Mouse (Mus musculus): ENCODE measurements around the gene Zhx3. TPM values are rescaled to one million over a fixed set of nuclear protein-coding genes. Genes with fewer than 3 reads are reported as not detected.

The Zhx3 gene
- polyA plus RNA-seq, 1 experiment from 2014 or later, result 12.0 TPM

- Histone ChIP-seq H3K9ac (no peak overlapping the region), H3K4me3 (no peak overlapping the region), H3K4me2 (replicated peaks) (no peak overlapping the region)
Observed at GRCm38 (mm10) chr2:160798206-160798605, 74.6 kb downstream of the Zhx3 start.

GRCm38 (mm10) chr2:160796973-160797372 lies 75.8 kb downstream of the Zhx3 start:
- H3K27me3 ChIP-seq, result no peaks in the 10 kb centered on the region
- H3K4me2 ChIP-seq (replicated peaks), result no peak overlapping the region
- WGBS, result 76% methylated on average over 2 of the region's 2 CpGs
- H3K27ac ChIP-seq, result no peak overlapping the region
- no peaks in the 10 kb centered on the region for H3K4me1 ChIP-seq
- H3K9me3 ChIP-seq, result no peaks in the 10 kb centered on the region
- no peak overlapping the region for H3K9ac ChIP-seq
- no peak overlapping the region for H3K4me3 ChIP-seq
- ATAC-seq (ENCODE audit: insufficient number of reproducible peaks, insufficient read depth, low FRiP score, low TSS enrichment), result no peak
- no peaks in the 10 kb centered on the region for H3K36me3 ChIP-seq

More at GRCm38 (mm10) chr2:160798206-160798605, 74.6 kb downstream of the Zhx3 start:
- WGBS, result 79% methylated on average over 1 of the region's 1 CpGs
- H3K27me3 ChIP-seq, result no peaks in the 10 kb centered on the region
- no peaks in the 10 kb centered on the region for H3K36me3 ChIP-seq
- H3K4me1 ChIP-seq, result no peaks in the 10 kb centered on the region
- H3K9me3 ChIP-seq, result no peaks in the 10 kb centered on the region
- H3K27ac ChIP-seq, result no peak overlapping the region
- no peak for ATAC-seq (ENCODE audit: insufficient number of reproducible peaks, insufficient read depth, low FRiP score, low TSS enrichment)

GRCm38 (mm10) chr2:160793117-160793516 lies 79.7 kb downstream of the Zhx3 start:
- ATAC-seq (ENCODE audit: insufficient number of reproducible peaks, insufficient read depth, low FRiP score, low TSS enrichment), result no peak

DNA sequence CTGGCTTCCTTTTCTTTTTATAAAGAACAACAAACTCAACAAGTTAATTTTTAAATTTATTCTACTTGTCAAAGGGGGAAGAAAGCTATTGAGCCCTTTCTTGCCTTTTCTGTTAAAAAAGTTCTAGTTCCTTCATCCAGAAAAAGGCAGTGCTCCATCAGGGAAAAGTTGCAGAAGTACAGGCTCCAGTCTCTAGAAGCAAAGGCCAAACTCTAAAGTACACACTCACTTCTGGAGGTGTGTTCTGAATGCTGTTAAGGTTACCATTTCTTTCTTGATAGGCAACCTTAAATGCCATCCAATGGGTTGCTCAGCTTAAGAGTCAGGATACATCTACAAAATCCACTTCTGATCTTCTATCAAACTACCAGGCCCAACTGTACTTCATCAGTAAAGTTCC lies 83.1 kb downstream of the Zhx3 start:
- Histone ChIP-seq H3K27ac (no peak overlapping the region), H3K27me3 (no peaks in the 10 kb centered on the region), H3K4me3 (no peak overlapping the region), H3K4me1 (no peaks in the 10 kb centered on the region), H3K9me3 (no peaks in the 10 kb centered on the region), H3K9ac (no peak overlapping the region), H3K4me2 (replicated peaks) (no peak overlapping the region), H3K36me3 (no peaks in the 10 kb centered on the region)
- ATAC-seq (ENCODE audit: insufficient number of reproducible peaks, insufficient read depth, low FRiP score, low TSS enrichment), result no peak

More at GRCm38 (mm10) chr2:160793117-160793516, 79.7 kb downstream of the Zhx3 start:
- H3K4me2 ChIP-seq (replicated peaks), result no peak overlapping the region
- no peak overlapping the region for H3K4me3 ChIP-seq
- H3K36me3 ChIP-seq, result no peaks in the 10 kb centered on the region
- no peak overlapping the region for H3K27ac ChIP-seq
- no peaks in the 10 kb centered on the region for H3K4me1 ChIP-seq
- H3K27me3 ChIP-seq, result no peaks in the 10 kb centered on the region
- H3K9ac ChIP-seq, result no peak overlapping the region
- WGBS, result 81% methylated on average over 2 of the region's 2 CpGs
- no peaks in the 10 kb centered on the region for H3K9me3 ChIP-seq

GRCm38 (mm10) chr2:160789046-160789445 lies 83.8 kb downstream of the Zhx3 start:
- H3K27ac ChIP-seq, result no peak overlapping the region
- 92% methylated on average over 1 of the region's 1 CpGs for WGBS
- no peak overlapping the region for H3K4me3 ChIP-seq
- H3K9me3 ChIP-seq, result no peaks in the 10 kb centered on the region
- no peaks in the 10 kb centered on the region for H3K27me3 ChIP-seq
- no peaks in the 10 kb centered on the region for H3K36me3 ChIP-seq
- no peak overlapping the region for H3K4me2 ChIP-seq (replicated peaks)
- no peaks in the 10 kb centered on the region for H3K4me1 ChIP-seq
- no peak for ATAC-seq (ENCODE audit: insufficient number of reproducible peaks, insufficient read depth, low FRiP score, low TSS enrichment)
- H3K9ac ChIP-seq, result no peak overlapping the region

GRCm38 (mm10) chr2:160786333-160786732 lies 86.5 kb downstream of the Zhx3 start:
- no peaks in the 10 kb centered on the region for H3K36me3 ChIP-seq
- no peak overlapping the region for H3K4me3 ChIP-seq
- no peak for ATAC-seq (ENCODE audit: insufficient number of reproducible peaks, insufficient read depth, low FRiP score, low TSS enrichment)
- no peaks in the 10 kb centered on the region for H3K9me3 ChIP-seq
- H3K9ac ChIP-seq, result no peak overlapping the region
- no peak overlapping the region for H3K27ac ChIP-seq
- no peaks in the 10 kb centered on the region for H3K27me3 ChIP-seq
- H3K4me2 ChIP-seq (replicated peaks), result no peak overlapping the region
- 75% methylated on average over 1 of the region's 1 CpGs for whole genome bisulfite sequencing
- H3K4me1 ChIP-seq, result no peaks in the 10 kb centered on the region

DNA sequence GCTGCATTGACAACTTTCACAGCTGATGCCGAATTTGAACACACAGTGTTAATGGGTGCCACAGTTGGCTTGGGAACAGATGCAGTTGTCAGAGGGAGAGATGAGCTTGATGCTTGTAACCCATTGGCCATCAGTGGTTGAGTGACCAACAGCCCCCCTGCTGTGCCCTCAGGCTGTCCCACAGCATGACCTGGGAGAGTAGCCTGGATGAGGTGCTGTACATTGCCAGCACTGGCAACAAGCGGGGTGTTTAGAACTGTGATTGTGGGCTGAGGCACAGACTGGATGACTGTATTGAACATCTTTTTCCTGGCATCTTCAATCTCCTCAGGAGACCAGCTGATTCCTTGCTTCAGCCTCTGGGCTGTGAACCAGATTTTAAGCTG lies 92.0 kb downstream of the Zhx3 start:
- Histone ChIP-seq H3K27ac (no peak overlapping the region), H3K4me2 (replicated peaks) (no peak overlapping the region), H3K9ac (no peak overlapping the region), H3K27me3 (no peaks in the 10 kb centered on the region), H3K9me3 (no peaks in the 10 kb centered on the region), H3K4me3 (no peak overlapping the region), H3K4me1 (no peaks in the 10 kb centered on the region), H3K36me3 (no peaks in the 10 kb centered on the region)
- WGBS, result 86% methylated on average over 2 of the region's 2 CpGs
- ATAC-seq (ENCODE audit: insufficient number of reproducible peaks, insufficient read depth, low FRiP score, low TSS enrichment), result no peak

GRCm38 (mm10) chr2:160780154-160780833 lies 92.5 kb downstream of the Zhx3 start:
- WGBS, result 88% methylated on average over 13 of the region's 13 CpGs
- no peak for ATAC-seq (ENCODE audit: insufficient number of reproducible peaks, insufficient read depth, low FRiP score, low TSS enrichment)

DNA sequence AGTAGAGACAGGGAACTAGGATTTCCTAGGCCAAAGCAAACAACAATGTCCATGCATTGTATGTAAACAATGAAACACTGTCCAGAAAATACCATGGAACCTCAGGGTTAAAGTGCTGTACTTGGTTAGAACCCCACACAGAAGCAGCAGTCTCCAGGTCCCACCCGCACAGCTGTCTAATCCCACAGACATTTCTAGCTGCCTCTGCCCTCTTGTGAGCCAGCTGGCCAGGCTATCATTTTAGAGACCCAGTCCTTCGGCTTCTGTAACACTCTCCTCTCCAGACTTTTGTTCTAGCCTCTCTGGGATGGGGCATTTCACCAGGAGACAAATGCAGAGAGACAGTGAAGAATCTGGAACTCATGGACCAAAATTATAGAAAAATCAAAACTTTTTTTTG lies 94.8 kb downstream of the Zhx3 start:
- Histone ChIP-seq H3K27ac (no peak overlapping the region), H3K9me3 (no peaks in the 10 kb centered on the region), H3K4me1 (no peaks in the 10 kb centered on the region), H3K4me3 (no peak overlapping the region), H3K36me3 (no peaks in the 10 kb centered on the region), H3K27me3 (no peaks in the 10 kb centered on the region), H3K4me2 (replicated peaks) (no peak overlapping the region), H3K9ac (no peak overlapping the region)
- ATAC-seq (ENCODE audit: insufficient number of reproducible peaks, insufficient read depth, low FRiP score, low TSS enrichment), result no peak
- 77% methylated on average over 2 of the region's 2 CpGs for WGBS

More at GRCm38 (mm10) chr2:160780154-160780833, 92.5 kb downstream of the Zhx3 start:
- Histone ChIP-seq H3K4me3 (no peak overlapping the region), H3K9me3 (no peaks in the 10 kb centered on the region), H3K27ac (no peak overlapping the region), H3K4me1 (no peaks in the 10 kb centered on the region), H3K4me2 (replicated peaks) (no peak overlapping the region), H3K9ac (no peak overlapping the region), H3K27me3 (no peaks in the 10 kb centered on the region), H3K36me3 (no peaks in the 10 kb centered on the region)

DNA sequence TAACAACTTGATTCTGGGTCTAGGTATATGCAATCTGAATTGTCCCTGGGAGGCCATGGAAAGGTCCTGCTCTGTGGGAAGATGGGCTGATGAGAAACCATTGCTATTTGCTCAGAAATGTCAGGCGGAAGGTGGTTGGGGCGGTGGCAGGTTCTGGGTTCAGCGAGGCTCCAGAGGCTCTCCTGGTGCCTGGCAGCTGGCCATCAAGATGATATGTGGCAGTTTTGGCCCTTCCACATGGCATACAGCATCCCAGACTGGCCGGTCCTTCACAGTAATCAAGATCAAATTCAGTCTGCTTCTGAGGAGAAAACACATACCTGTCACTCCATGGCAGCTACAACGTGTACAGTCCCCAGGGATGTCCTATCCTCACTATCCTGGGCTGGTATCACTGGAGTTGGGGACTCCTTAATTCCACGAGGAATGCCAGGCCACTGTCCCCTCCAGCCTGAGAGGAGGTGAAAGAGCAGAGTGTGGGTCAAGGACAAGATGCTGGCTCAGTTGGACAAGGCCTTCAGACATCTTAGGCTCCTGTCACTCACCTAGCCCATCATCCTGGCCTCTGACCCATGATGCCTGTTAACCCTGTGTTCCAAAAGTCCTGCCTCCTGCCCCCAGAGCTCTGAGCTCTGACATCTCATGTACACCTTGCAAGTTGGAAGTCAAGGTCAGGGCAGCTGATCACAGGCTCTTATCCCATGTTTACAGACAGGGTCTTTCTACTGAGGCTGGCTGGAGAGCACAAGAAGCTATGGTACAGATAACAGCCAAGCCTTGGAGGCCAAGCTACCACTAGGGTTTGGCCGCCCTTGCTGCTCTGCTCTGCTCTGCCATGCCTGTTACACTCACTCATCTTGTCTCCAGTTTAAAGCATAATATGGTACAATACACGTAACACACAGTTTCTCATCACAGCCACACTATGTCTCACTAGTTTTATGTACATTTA lies 101.2 kb downstream of the Zhx3 start:
- H3K4me3 ChIP-seq, result no peak overlapping the region
- WGBS, result 82% methylated on average over 8 of the region's 8 CpGs
- no peaks in the 10 kb centered on the region for H3K9me3 ChIP-seq
- no peak overlapping the region for H3K9ac ChIP-seq
- H3K27ac ChIP-seq, result no peak overlapping the region
- no peak for ATAC-seq (ENCODE audit: insufficient number of reproducible peaks, insufficient read depth, low FRiP score, low TSS enrichment)
- no peaks in the 10 kb centered on the region for H3K27me3 ChIP-seq
- H3K4me1 ChIP-seq, result no peaks in the 10 kb centered on the region
- H3K4me2 ChIP-seq (replicated peaks), result no peak overlapping the region
- peaks cover 10% of the 10 kb centered on the region; the same call in 1 of the 2 replicates for H3K36me3 ChIP-seq

DNA sequence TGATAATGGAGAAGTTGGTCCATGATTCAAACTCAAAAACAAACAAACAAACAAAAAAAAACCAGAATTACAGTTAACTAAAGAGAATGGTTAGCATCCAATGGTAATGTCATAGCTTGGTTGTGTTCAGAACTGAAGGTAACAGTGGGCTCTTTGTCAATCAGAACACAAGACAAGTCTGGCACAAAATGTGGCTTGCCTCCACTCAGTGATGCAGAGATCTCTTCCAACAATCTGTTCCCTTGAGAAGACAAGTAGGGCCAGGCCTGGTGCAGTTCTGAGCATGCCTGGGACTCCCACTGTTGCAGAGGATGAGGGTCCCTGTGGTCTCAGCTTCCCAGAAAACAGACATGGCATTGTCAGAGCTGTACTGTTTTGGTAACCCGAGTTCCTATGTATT lies 101.9 kb downstream of the Zhx3 start:
- WGBS, result 73% methylated on average over 1 of the region's 1 CpGs
- no peaks in the 10 kb centered on the region for H3K9me3 ChIP-seq

GRCm38 (mm10) chr2:160770409-160770808 lies 102.4 kb downstream of the Zhx3 start:
- H3K36me3 ChIP-seq, result peaks cover 18% of the 10 kb centered on the region; the same call in 1 of the 2 replicates
- H3K4me1 ChIP-seq, result no peaks in the 10 kb centered on the region
- no peak overlapping the region for H3K27ac ChIP-seq
- H3K9me3 ChIP-seq, result no peaks in the 10 kb centered on the region
- no peak for ATAC-seq (ENCODE audit: insufficient number of reproducible peaks, insufficient read depth, low FRiP score, low TSS enrichment)
- H3K4me2 ChIP-seq (replicated peaks), result no peak overlapping the region
- H3K9ac ChIP-seq, result no peak overlapping the region
- no peak overlapping the region for H3K4me3 ChIP-seq
- no peaks in the 10 kb centered on the region for H3K27me3 ChIP-seq

More for the DNA sequence above, 101.9 kb downstream of the Zhx3 start:
- Histone ChIP-seq H3K4me2 (replicated peaks) (no peak overlapping the region), H3K27me3 (no peaks in the 10 kb centered on the region), H3K4me3 (no peak overlapping the region), H3K27ac (no peak overlapping the region), H3K9ac (no peak overlapping the region), H3K4me1 (no peaks in the 10 kb centered on the region), H3K36me3 (peaks cover 16% of the 10 kb centered on the region; the same call in 1 of the 2 replicates)
- ATAC-seq (ENCODE audit: insufficient number of reproducible peaks, insufficient read depth, low FRiP score, low TSS enrichment), result no peak
